Mouse (Mus musculus): ENCODE results near the gene Nrn1. TPM values are rescaled to one million over a fixed set of nuclear protein-coding genes. Genes with fewer than 3 reads are reported as not detected.

The Nrn1 gene
- total and polyA plus RNA-seq, 2 experiments: 213 to 292 TPM

DNA sequence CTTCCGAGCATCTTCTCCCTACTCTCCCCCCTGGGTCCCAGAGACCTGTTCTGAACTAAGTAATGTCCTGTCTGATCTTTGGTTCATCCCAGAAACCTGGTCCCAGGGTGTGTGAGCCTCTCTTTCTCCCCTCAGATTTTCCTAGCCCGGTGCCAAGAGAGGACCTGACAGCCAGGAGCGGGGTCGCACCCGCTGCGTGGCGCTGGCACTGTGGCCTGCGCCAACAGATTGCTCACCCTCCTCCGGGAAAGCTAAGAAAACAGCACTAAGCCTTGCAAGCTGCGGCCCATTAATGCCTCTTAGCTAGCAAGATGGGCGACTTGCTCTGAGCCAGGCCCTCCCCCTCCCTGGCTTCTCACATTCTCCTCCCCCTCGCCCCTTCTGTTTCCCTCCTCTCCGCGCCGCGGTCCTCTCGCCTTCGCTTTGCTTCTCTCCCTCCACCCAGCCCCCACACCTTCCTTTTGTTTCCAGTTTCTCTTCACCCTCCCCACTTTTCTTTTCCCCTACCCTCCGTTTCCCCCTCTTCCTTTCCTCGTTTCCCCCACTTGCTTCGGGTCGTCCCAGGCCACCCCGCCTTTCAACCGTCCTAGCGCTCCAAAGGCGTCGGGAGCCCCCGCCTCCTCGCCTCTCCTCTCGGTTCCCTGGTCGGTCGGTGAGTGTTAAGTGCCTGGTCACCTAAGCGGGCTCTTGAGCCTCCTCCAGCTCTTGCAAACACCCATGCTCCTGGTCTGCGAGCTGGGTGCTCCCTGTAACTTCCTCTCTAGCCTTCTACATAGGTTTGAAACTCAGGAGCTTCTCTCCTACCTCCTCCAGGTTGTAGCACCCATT lies 7.8 kb downstream of the Nrn1 start:
- no peak for TF ChIP-seq CTCF (IDR thresholded peaks at IDR 0.05; ENCODE audit: low read depth, low read length)
- TF ChIP-seq POLR2A (IDR thresholded peaks at IDR 0.05; ENCODE audit: extremely low read depth, insufficient read depth, low read length): no peak
- Histone ChIP-seq H3K4me1 (ENCODE audit: control insufficient read depth, insufficient read depth, low read length) (peaks cover 12% of the 10 kb centered on the region), H3K27ac (replicated peaks; ENCODE audit: insufficient read depth, low read depth, low read length) (no peak overlapping the region), H3K4me3 (ENCODE audit: insufficient read depth, low read depth, low read length) (no peak overlapping the region), H3K27me3 (ENCODE audit: control insufficient read depth, insufficient read depth, low read length) (no peaks in the 10 kb centered on the region; the same call in 1 of the 2 replicates), H3K9ac (ENCODE audit: low read depth, low read length) (no peak overlapping the region), H3K79me2 (ENCODE audit: control insufficient read depth, insufficient read depth, low read length) (peaks cover 8% of the 10 kb centered on the region), H3K36me3 (ENCODE audit: control insufficient read depth, insufficient read depth, low read length) (peaks cover 8% of the 10 kb centered on the region)
- no peak for DNase-seq (ENCODE audit: extremely low read depth, low read depth, low spot score)
- 64% methylated on average over 34 of the region's 34 CpGs for WGBS

DNA sequence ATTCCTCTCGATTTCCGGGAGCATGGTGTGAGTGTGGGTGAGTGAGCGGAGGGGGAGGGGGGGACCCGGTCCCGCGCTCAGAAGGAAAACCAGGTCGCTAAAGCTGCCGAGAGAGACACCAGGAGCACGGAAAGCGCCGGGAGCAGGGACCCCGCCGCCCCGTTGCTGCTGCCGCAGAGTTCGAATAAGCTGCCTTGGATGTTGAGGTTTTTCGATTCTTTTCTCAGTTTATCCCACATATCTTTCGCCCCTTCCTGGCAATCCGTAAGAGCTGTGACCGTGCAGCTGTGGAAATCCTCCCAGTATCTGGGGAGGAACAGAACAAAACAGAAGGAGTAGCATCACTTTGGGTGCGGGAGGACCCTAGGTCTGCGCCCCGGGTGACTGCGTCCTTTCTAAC lies 8.4 kb downstream of the Nrn1 start:
- Histone ChIP-seq H3K79me2 (ENCODE audit: control insufficient read depth, insufficient read depth, low read length) (peaks cover 7% of the 10 kb centered on the region; the same call in 1 of the 2 replicates), H3K9ac (ENCODE audit: low read depth, low read length) (no peak overlapping the region), H3K4me1 (ENCODE audit: control insufficient read depth, insufficient read depth, low read length) (peaks cover 12% of the 10 kb centered on the region), H3K4me3 (ENCODE audit: insufficient read depth, low read depth, low read length) (no peak overlapping the region), H3K36me3 (ENCODE audit: control insufficient read depth, insufficient read depth, low read length) (peaks cover 8% of the 10 kb centered on the region), H3K27me3 (ENCODE audit: control insufficient read depth, insufficient read depth, low read length) (no peaks in the 10 kb centered on the region; the same call in 1 of the 2 replicates), H3K27ac (replicated peaks; ENCODE audit: insufficient read depth, low read depth, low read length) (no peak overlapping the region)
- TF ChIP-seq CTCF (IDR thresholded peaks at IDR 0.05; ENCODE audit: low read depth, low read length): no peak
- no peak for TF ChIP-seq POLR2A (IDR thresholded peaks at IDR 0.05; ENCODE audit: extremely low read depth, insufficient read depth, low read length)
- DNase-seq (ENCODE audit: extremely low read depth, low read depth, low spot score): no peak
- WGBS: 75% methylated on average over 24 of the region's 24 CpGs

DNA sequence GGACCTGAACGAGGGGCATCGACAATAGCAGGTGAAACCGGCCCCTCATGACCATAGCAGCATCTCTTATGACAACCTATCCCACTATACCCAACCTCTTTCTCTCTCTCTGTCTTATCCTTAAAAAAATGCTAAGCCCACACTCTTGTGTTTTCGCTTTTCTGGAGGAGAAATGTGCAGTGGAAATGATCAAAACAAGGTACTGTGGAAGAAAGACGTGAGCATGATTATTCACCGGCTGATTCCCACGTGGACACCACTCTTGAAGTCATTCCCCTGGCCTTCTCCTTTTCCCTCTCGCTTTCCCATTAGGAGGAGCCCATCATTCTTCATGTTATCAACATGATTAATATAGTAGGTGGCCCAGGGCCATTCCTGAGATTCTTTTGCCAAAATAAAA lies 9.1 kb downstream of the Nrn1 start:
- Histone ChIP-seq H3K4me3 (ENCODE audit: insufficient read depth, low read depth, low read length) (no peak overlapping the region), H3K9ac (ENCODE audit: low read depth, low read length) (no peak overlapping the region), H3K36me3 (ENCODE audit: control insufficient read depth, insufficient read depth, low read length) (peaks cover 8% of the 10 kb centered on the region), H3K79me2 (ENCODE audit: control insufficient read depth, insufficient read depth, low read length) (peaks cover 7% of the 10 kb centered on the region; the same call in 1 of the 2 replicates), H3K4me1 (ENCODE audit: control insufficient read depth, insufficient read depth, low read length) (peaks cover 7% of the 10 kb centered on the region), H3K27ac (replicated peaks; ENCODE audit: insufficient read depth, low read depth, low read length) (no peak overlapping the region), H3K27me3 (ENCODE audit: control insufficient read depth, insufficient read depth, low read length) (no peaks in the 10 kb centered on the region; the same call in 1 of the 2 replicates)
- TF ChIP-seq CTCF (IDR thresholded peaks at IDR 0.05; ENCODE audit: low read depth, low read length) (no peak), POLR2A (IDR thresholded peaks at IDR 0.05; ENCODE audit: extremely low read depth, insufficient read depth, low read length) (no peak)
- DNase-seq (ENCODE audit: extremely low read depth, low read depth, low spot score): no peak
- WGBS: 67% methylated on average over 8 of the region's 8 CpGs

DNA sequence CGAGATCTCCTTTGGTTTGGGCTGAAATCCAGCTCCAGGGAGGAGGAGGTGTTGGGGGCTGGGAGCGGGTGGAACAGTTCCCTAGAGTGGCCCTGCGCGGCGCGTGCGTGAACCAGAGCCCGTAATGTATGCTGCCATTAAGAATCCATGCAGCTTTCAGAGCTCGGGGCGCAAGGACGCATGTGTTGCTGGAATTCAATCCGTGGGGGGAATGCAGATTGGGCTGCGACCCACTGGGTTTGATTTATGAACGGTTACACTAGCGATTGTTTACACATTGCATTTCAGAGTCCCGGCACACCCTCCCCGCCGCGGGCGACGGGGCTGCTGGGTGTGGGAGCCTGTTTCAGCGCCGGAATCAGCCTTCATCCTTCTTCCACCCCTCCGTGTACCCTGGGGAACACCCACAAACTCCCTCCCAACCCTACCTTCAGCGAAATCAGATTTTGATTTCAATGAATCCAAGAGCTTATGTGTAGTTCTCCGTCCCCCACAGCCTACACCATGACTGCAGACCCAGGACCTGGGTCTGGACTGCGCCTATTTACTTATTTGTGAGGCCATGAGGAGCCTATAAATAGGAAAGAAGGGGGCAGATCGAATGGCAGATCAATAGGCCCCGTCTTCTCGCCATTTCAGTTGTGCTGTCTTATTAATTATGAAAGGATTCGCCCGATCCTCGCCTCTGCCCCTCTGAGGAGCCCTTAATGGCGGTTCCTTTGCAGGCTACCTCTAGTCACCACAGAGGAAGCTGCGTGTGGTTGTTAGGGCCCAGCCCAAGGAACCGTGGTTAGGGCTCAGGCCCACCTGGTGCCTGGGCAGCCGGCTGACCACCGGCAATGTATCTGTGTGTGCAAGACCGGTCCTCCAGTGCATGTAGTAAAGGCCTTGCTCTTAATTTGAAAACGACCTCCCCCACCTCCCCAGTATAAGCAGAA lies 10.1 kb downstream of the Nrn1 start:
- DNase-seq (ENCODE audit: extremely low read depth, low read depth, low spot score): peak; percentile 33
- Histone ChIP-seq H3K27ac (replicated peaks; ENCODE audit: insufficient read depth, low read depth, low read length) (no peak overlapping the region; the same call in 1 of the 2 replicates), H3K36me3 (ENCODE audit: control insufficient read depth, insufficient read depth, low read length) (peaks cover 8% of the 10 kb centered on the region), H3K4me3 (ENCODE audit: insufficient read depth, low read depth, low read length) (peak overlapping the region; percentile 22; the same call in 1 of the 2 replicates), H3K9ac (ENCODE audit: low read depth, low read length) (peak overlapping the region; percentile 46), H3K27me3 (ENCODE audit: control insufficient read depth, insufficient read depth, low read length) (no peaks in the 10 kb centered on the region; the same call in 1 of the 2 replicates), H3K79me2 (ENCODE audit: control insufficient read depth, insufficient read depth, low read length) (peaks cover 2% of the 10 kb centered on the region; the same call in 1 of the 2 replicates), H3K4me1 (ENCODE audit: control insufficient read depth, insufficient read depth, low read length) (peaks cover 7% of the 10 kb centered on the region)
- 16% methylated on average over 40 of the region's 40 CpGs for WGBS
- TF ChIP-seq CTCF (IDR thresholded peaks at IDR 0.05; ENCODE audit: low read depth, low read length) (no peak), POLR2A (IDR thresholded peaks at IDR 0.05; ENCODE audit: extremely low read depth, insufficient read depth, low read length) (no peak)

DNA sequence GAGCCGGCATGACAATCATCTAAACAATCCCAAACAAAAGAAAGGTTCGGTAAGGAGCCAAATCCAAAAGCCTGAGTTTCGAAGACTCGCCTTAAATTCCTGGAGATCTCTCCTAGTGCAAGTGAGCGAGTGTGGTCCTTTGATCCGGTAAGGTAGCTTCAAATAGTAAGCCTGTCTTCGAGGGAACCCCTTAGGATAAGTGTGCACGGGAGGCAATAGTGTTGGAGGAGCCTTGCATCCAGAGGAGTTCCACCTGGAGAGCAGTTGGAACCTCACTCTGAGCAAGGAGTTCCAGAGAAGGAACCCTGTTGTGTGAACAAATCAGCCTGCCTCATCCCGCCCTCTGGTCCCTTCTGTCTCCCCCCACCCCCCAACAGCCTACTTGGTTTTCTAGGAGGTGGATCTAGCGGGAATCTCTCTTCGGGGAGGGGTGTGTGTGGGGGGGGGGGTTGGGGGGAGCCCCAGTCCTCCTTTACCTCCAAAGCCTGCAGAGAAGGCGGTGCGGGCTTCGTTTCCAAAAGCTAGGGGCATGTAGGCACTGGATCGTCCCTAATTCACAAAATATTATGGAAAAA lies 11.1 kb downstream of the Nrn1 start:
- no peak for DNase-seq (ENCODE audit: extremely low read depth, low read depth, low spot score)
- H3K4me1 ChIP-seq (ENCODE audit: control insufficient read depth, insufficient read depth, low read length): peaks cover 7% of the 10 kb centered on the region
- H3K9ac ChIP-seq (ENCODE audit: low read depth, low read length): no peak overlapping the region
- no peaks in the 10 kb centered on the region; the same call in 1 of the 2 replicates for H3K27me3 ChIP-seq (ENCODE audit: control insufficient read depth, insufficient read depth, low read length)
- no peak overlapping the region for H3K27ac ChIP-seq (replicated peaks; ENCODE audit: insufficient read depth, low read depth, low read length)
- 57% methylated on average over 15 of the region's 15 CpGs for WGBS
- no peak overlapping the region for H3K4me3 ChIP-seq (ENCODE audit: insufficient read depth, low read depth, low read length)
- H3K79me2 ChIP-seq (ENCODE audit: control insufficient read depth, insufficient read depth, low read length): no peaks in the 10 kb centered on the region
- no peak for TF ChIP-seq POLR2A (IDR thresholded peaks at IDR 0.05; ENCODE audit: extremely low read depth, insufficient read depth, low read length)
- no peak for TF ChIP-seq CTCF (IDR thresholded peaks at IDR 0.05; ENCODE audit: low read depth, low read length)
- peaks cover 5% of the 10 kb centered on the region for H3K36me3 ChIP-seq (ENCODE audit: control insufficient read depth, insufficient read depth, low read length)

All from liver, adult 2 months (tissue).